In the genomic region with DNA sequence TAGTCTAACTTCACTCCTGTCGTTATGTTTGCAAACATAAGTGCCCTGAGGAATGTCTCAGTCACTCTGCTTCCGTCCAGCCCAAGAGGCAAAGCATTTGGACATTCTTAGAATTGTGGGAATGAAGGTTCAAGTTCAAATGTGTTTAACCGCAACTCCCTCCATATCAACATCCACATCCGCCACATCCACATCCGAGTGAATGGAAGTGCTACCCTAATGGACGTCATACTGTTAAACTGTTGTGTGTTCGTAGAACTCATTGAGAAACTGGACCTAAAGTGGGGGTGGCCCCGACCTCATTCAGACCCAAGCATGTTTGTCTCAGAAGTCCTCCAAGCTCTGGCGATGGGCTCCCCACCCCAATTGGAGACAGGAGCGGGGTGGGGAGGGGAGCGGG, we compare ENCODE assay signal across 13 mouse cellular contexts. TPM values are rescaled to one million over a fixed set of nuclear protein-coding genes. Genes with fewer than 3 reads are reported as not detected.
A peak's percentile ranks its signal among the peaks of the same experiment; 100 is the strongest.
DNase-seq lines count a peak whose midpoint lies in the region; ATAC-seq lines count a peak whose summit lies in the region.
"Had no signal": no experiment of that assay in that cellular context is flagged by ENCODE, and none has a peak within 500 bp of the region (broad histone marks: within the 10 kb centered on the region; RNA-seq: fewer than 3 reads in every experiment).

No protein-coding gene starts in this region.

- peak overlapping the region; percentile 31; the same call in 1 of the 2 replicates for H3K4me2 ChIP-seq in heart, embryonic 16.5 days (ENCODE audit: low read depth, low read length)
- H3K4me2 ChIP-seq in lung, embryonic 16.5 days (ENCODE audit: low read depth, low read length) = peak overlapping the region; percentile 41
- H3K4me2 ChIP-seq in intestine, embryonic 14.5 days (ENCODE audit: low read length) = peak overlapping the region; percentile 26
- H3K4me2 ChIP-seq in stomach, embryonic 16.5 days (ENCODE audit: low read depth, low read length) = peak overlapping the region; percentile 32; the same call in 1 of the 2 replicates

- H3K4me1 ChIP-seq in heart, embryonic 16.5 days (ENCODE audit: control insufficient read depth, insufficient read depth, low read length) = peaks cover 5% of the 10 kb centered on the region
- H3K4me1 ChIP-seq in lung, embryonic 16.5 days (replicated peaks; ENCODE audit: control insufficient read depth, insufficient read depth, low read length) = peaks cover 2% of the 10 kb centered on the region; the same call in 1 of the 2 replicates
- H3K4me1 ChIP-seq in intestine, embryonic 14.5 days (replicated peaks; ENCODE audit: control insufficient read depth, insufficient read depth, low read length) = no peaks in the 10 kb centered on the region
- no peaks in the 10 kb centered on the region for H3K4me1 ChIP-seq in stomach, embryonic 16.5 days (ENCODE audit: control insufficient read depth, insufficient read depth, low read length)

- WGBS in heart, embryonic 16.5 days = 59% methylated on average over 11 of the region's 11 CpGs
- WGBS in lung, embryonic 16.5 days = 65% methylated on average over 11 of the region's 11 CpGs
- WGBS in intestine, embryonic 14.5 days = 62% methylated on average over 11 of the region's 11 CpGs
- WGBS in stomach, embryonic 16.5 days = 55% methylated on average over 11 of the region's 11 CpGs

- H3K9me3 ChIP-seq in heart, embryonic 16.5 days (replicated peaks; ENCODE audit: control insufficient read depth, low read length) = no peaks in the 10 kb centered on the region
- H3K9me3 ChIP-seq in lung, embryonic 16.5 days (ENCODE audit: control insufficient read depth, low read length) = no peaks in the 10 kb centered on the region
- no peaks in the 10 kb centered on the region for H3K9me3 ChIP-seq in intestine, embryonic 14.5 days (ENCODE audit: control insufficient read depth, low read length)
- no peaks in the 10 kb centered on the region for H3K9me3 ChIP-seq in stomach, embryonic 16.5 days (replicated peaks; ENCODE audit: control insufficient read depth, low read length)
- H3K9me3 ChIP-seq: forebrain, embryonic 10.5 days had no signal

- H3K27me3 ChIP-seq in heart, embryonic 16.5 days (ENCODE audit: control insufficient read depth, insufficient read depth, low read length) = no peaks in the 10 kb centered on the region
- peaks cover 2% of the 10 kb centered on the region for H3K27me3 ChIP-seq in lung, embryonic 16.5 days (ENCODE audit: control insufficient read depth, insufficient read depth, low read depth, low read length)
- H3K27me3 ChIP-seq in intestine, embryonic 14.5 days (replicated peaks; ENCODE audit: control insufficient read depth, insufficient read depth, low read length) = peaks cover 5% of the 10 kb centered on the region; the same call in 1 of the 2 replicates
- H3K27me3 ChIP-seq in stomach, embryonic 16.5 days (ENCODE audit: control insufficient read depth, insufficient read depth, low read length) = no peaks in the 10 kb centered on the region

- H3K9ac ChIP-seq in heart, embryonic 16.5 days (ENCODE audit: low read length) = no peak overlapping the region
- H3K9ac ChIP-seq in lung, embryonic 16.5 days (ENCODE audit: low read length) = 0 out of 2 replicates have a peak overlapping the region, but pooled peaks have one; percentile 15
- no peak overlapping the region for H3K9ac ChIP-seq in intestine, embryonic 14.5 days (ENCODE audit: low read length)
- H3K9ac ChIP-seq in stomach, embryonic 16.5 days (ENCODE audit: low read length) = no peak overlapping the region
- H3K9ac ChIP-seq: liver, embryonic 14.5 days had no signal

- H3K36me3 ChIP-seq in heart, embryonic 16.5 days (ENCODE audit: control insufficient read depth, insufficient read depth) = no peaks in the 10 kb centered on the region
- H3K36me3 ChIP-seq in lung, embryonic 16.5 days (ENCODE audit: control insufficient read depth, insufficient read depth, low read length) = no peaks in the 10 kb centered on the region
- H3K36me3 ChIP-seq in intestine, embryonic 14.5 days (ENCODE audit: control insufficient read depth, insufficient read depth, low read length) = no peaks in the 10 kb centered on the region
- no peaks in the 10 kb centered on the region for H3K36me3 ChIP-seq in stomach, embryonic 16.5 days (ENCODE audit: control insufficient read depth, insufficient read depth, low read length)
- H3K36me3 ChIP-seq: forebrain, embryonic 10.5 days had no signal

- ATAC-seq in heart, embryonic 16.5 days (replicated peaks; ENCODE audit: extremely low read depth, insufficient read depth, low FRiP score) = no peak
- no peak for ATAC-seq in lung, embryonic 16.5 days (ENCODE audit: low read depth)
- ATAC-seq in intestine, embryonic 14.5 days (replicated peaks; ENCODE audit: low FRiP score, low TSS enrichment, low read depth) = no peak
- no peak for ATAC-seq in stomach, embryonic 16.5 days (ENCODE audit: insufficient read depth, low FRiP score)

- DNase-seq in heart, adult 11 months = no peak
- DNase-seq in lung, postnatal 14 days = no peak
- DNase-seq in intestine, embryonic 14.5 days (ENCODE audit: low spot score) = no peak
- no peak for DNase-seq in thymus, adult 18-20 months
- DNase-seq: adrenal gland, postnatal 14 days; cerebellum, adult 9-11 months; embryo, embryonic 11 days; heart, adult 2 months had no signal

- no peak overlapping the region for H3K27ac ChIP-seq in heart, embryonic 16.5 days (ENCODE audit: low read length)
- H3K27ac ChIP-seq in lung, embryonic 16.5 days (ENCODE audit: low read length) = no peak overlapping the region
- no peak overlapping the region for H3K27ac ChIP-seq in intestine, embryonic 14.5 days (ENCODE audit: low read depth)
- no peak overlapping the region for H3K27ac ChIP-seq in stomach, embryonic 16.5 days (ENCODE audit: low read length)
- H3K27ac ChIP-seq: forebrain, embryonic 10.5 days; heart, adult 2 months; liver, embryonic 14.5 days had no signal

- 0 out of 2 replicates have a peak overlapping the region, but pooled peaks have one; percentile 0 for H3K4me3 ChIP-seq in heart, embryonic 16.5 days (ENCODE audit: low read length)
- peak overlapping the region; percentile 18 for H3K4me3 ChIP-seq in lung, embryonic 16.5 days (ENCODE audit: low read length)
- no peak overlapping the region for H3K4me3 ChIP-seq in intestine, embryonic 14.5 days (ENCODE audit: low read depth, low read length)
- 0 out of 2 replicates have a peak overlapping the region, but pooled peaks have one; percentile 18 for H3K4me3 ChIP-seq in stomach, embryonic 16.5 days (replicated peaks; ENCODE audit: low read length)
- H3K4me3 ChIP-seq: forebrain, embryonic 10.5 days; heart, adult 2 months had no signal

RNA-seq across cellular contexts. Expression of a gene that starts 5.9 kb away (rescaled TPM):
- polyA plus RNA-seq in heart, embryonic 16.5 days (2015; fragmentation: Nextera tagmentation; extraction: Ambion mirVana) = 6.3 and 7.1 TPM in 2 replicates
- 5.8 TPM in 2 replicates for polyA plus RNA-seq in lung, embryonic 16.5 days (2015; fragmentation: Nextera tagmentation; extraction: Ambion mirVana)
- polyA plus RNA-seq in intestine, embryonic 14.5 days (2014; fragmentation: Nextera tagmentation; extraction: Ambion mirVana) = 6.1 and 7.5 TPM in 2 replicates
- polyA plus RNA-seq in stomach, embryonic 16.5 days (2015; fragmentation: Nextera tagmentation; extraction: Ambion mirVana) = 32.8 and 37.3 TPM in 2 replicates
